In genomic region chr12:104378815-104379214, GRCm38 (mm10) we compare ENCODE assay signal across 41 mouse cellular contexts. TPM values are rescaled to one million over a fixed set of nuclear protein-coding genes. Genes with fewer than 3 reads are reported as not detected.
"Had no signal": no experiment of that assay in that cellular context is flagged by ENCODE, and none has a peak within 500 bp of the region (broad histone marks: within the 10 kb centered on the region; RNA-seq: fewer than 3 reads in every experiment).

No protein-coding gene starts in this region.

RNA-seq across cellular contexts. Expression of gene Serpina3n, which starts 27.7 kb away (rescaled TPM):
- total RNA-seq: hematopoietic stem cell, adult 5-6 weeks had no signal
- polyA plus RNA-seq: heart, embryonic 12.5 days; hindbrain, embryonic 10.5 days; inflammation-experienced regulatory T-cells, adult 6 months; intestine, embryonic 14.5 days; kidney, embryonic 14.5 days; kidney, embryonic 15.5 days; kidney, embryonic 16.5 days had no signal

RNA-seq across cellular contexts. Expression of gene Serpina3k, which starts 40.5 kb away (rescaled TPM):
- total RNA-seq: heart, postnatal 10 days; heart, postnatal 14 days; heart, postnatal 25 days; heart, postnatal 36 days; hematopoietic stem cell, adult 5-6 weeks; hindbrain, postnatal 0 days; layer of hippocampus, adult 18-20 months; layer of hippocampus, adult 2 months; layer of hippocampus, adult 8-10 months; layer of hippocampus, postnatal 10 days; layer of hippocampus, postnatal 14 days; layer of hippocampus, postnatal 25 days; layer of hippocampus, postnatal 36 days; left cerebral cortex, adult 18-20 months; left cerebral cortex, adult 2 months; left cerebral cortex, adult 8-10 months had no signal
- polyA plus RNA-seq: heart, embryonic 12.5 days; heart, embryonic 13.5 days; heart, embryonic 14.5 days; heart, embryonic 15.5 days; heart, embryonic 16.5 days; hindbrain, embryonic 10.5 days; hindbrain, embryonic 11.5 days; hindbrain, embryonic 12.5 days; hindbrain, embryonic 13.5 days; hindbrain, embryonic 14.5 days; hindbrain, embryonic 15.5 days; hindbrain, embryonic 16.5 days; hindbrain, postnatal 0 days; inflammation-experienced regulatory T-cells, adult 6 months; intestine, embryonic 14.5 days; intestine, embryonic 15.5 days; intestine, embryonic 16.5 days; intestine, postnatal 0 days; kidney, adult 2 months; kidney, embryonic 14.5 days; kidney, embryonic 15.5 days; kidney, embryonic 16.5 days; kidney, postnatal 0 days; large intestine, adult 2 months had no signal

RNA-seq across cellular contexts. Expression of gene Serpina3m, which starts 40.5 kb away (rescaled TPM):
- total RNA-seq: heart, postnatal 10 days; heart, postnatal 14 days; heart, postnatal 25 days; heart, postnatal 36 days; heart, postnatal 4 days; hematopoietic stem cell, adult 5-6 weeks; hindbrain, postnatal 0 days; layer of hippocampus, postnatal 10 days; left cerebral cortex, adult 2 months had no signal
- polyA plus RNA-seq: heart, embryonic 12.5 days; heart, embryonic 13.5 days; heart, embryonic 14.5 days; heart, embryonic 15.5 days; heart, embryonic 16.5 days; heart, postnatal 0 days; hindbrain, embryonic 10.5 days; hindbrain, embryonic 11.5 days; hindbrain, embryonic 12.5 days; hindbrain, embryonic 13.5 days; hindbrain, embryonic 14.5 days; hindbrain, embryonic 15.5 days; hindbrain, embryonic 16.5 days; hindbrain, postnatal 0 days; inflammation-experienced regulatory T-cells, adult 6 months; intestine, embryonic 14.5 days; intestine, embryonic 15.5 days; intestine, embryonic 16.5 days; intestine, postnatal 0 days; kidney, adult 2 months; kidney, embryonic 14.5 days; kidney, embryonic 15.5 days; kidney, embryonic 16.5 days; kidney, postnatal 0 days had no signal
